Mouse (Mus musculus): ENCODE measurements at regions not wholly inside any gene's neighbourhood (a gene's known extent, or its start where the extent isn't known, plus 50 kb on each side); places are given as distances from the start of the nearest gene placed in this dataset.

GRCm38 (mm10) chr13:72792695-72793094 lies 164.1 kb downstream of the Irx2 start:
- no peak for DNase-seq (ENCODE audit: extremely low spot score in 1 of 2, low spot score in 2 of 2)
- intact Hi-C loops (cut with DNase I) = no loop called here

- intact Hi-C loops (cut with DNase I) = no loop called here
- no peak for DNase-seq (ENCODE audit: extremely low spot score in 1 of 2, low spot score in 2 of 2)
These were observed 171.4 kb downstream of the Irx2 start for GRCm38 (mm10) chr13:72800021-72800420.

- intact Hi-C loops (cut with DNase I) = no loop called here
- no peak for DNase-seq (ENCODE audit: extremely low spot score in 1 of 2, low spot score in 2 of 2)
These were observed 171.9 kb downstream of the Irx2 start for GRCm38 (mm10) chr13:72800546-72800945.

DNA sequence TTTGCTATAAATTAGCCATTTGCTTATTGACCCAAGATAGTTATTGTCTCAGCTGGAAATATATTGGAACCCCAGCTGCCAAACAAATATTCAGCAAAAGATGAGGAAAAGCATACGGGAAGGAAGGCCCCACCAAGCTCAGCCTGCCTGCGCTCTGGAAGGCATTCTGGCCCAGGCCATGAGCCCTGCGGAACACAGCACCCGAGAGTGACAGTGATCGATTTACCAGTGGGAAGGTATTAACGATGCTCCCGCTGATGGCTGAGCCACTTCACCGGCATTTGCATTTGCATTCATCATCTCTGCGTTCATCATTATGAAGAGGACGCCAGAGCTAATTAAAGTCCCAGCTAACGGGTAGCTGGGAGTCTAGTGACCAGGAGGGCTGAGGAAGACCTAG lies 174.8 kb downstream of the Irx2 start:
- intact Hi-C loops (cut with DNase I) = no loop called here
- DNase-seq (ENCODE audit: extremely low spot score in 1 of 2, low spot score in 2 of 2) = no peak

DNA sequence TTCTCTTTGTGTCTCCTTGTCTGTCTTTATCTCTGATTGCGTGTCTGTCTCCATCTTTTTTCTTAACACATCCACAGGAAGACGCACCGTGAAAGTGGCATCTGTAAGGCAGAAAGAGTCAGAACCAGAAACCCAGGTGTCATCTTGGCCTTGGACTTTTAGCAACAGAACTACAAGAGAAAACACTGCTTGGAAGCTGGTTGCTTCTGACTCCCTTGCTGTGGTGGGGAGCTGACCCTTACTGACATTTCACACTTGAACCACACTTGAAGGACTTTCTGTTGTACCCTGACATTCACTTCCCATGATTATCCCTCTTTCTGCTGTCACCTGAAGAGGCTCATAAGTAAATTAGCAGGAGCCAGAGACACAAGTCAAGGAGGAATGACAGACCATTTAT lies 180.6 kb downstream of the Irx2 start:
- intact Hi-C loops (cut with DNase I) = no loop called here
- DNase-seq (ENCODE audit: extremely low spot score in 1 of 2, low spot score in 2 of 2) = no peak

GRCm38 (mm10) chr13:72810626-72811025 lies 182.0 kb downstream of the Irx2 start:
- DNase-seq (ENCODE audit: extremely low spot score in 1 of 2, low spot score in 2 of 2) = no peak
- intact Hi-C loops (cut with DNase I) = no loop called here

DNA sequence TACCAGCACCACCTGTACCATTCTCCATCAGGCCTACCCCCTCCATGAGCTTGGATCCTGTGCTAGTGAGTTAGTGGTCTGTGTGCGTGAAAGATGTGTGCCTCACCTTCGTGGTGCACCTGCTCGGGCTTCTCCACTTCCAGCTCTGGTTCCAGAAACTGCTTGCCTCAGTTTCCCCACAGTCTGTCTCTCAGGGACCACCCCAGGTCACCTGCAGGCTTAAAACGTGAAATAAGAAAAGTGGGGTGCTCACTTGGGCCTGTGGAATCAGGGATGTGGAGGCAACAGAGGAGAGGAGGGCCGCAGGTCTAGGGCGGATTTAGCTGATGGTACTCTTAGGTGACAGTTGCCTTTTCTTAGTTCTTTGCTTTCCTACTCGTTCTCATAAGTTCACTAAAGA lies 186.0 kb downstream of the Irx2 start:
- intact Hi-C loops (cut with DNase I) = no loop called here
- no peak for DNase-seq (ENCODE audit: extremely low spot score in 1 of 2, low spot score in 2 of 2)

- intact Hi-C loops (cut with DNase I) = no loop called here
- no peak for DNase-seq (ENCODE audit: extremely low spot score in 1 of 2, low spot score in 2 of 2)
These were observed 186.8 kb downstream of the Irx2 start for GRCm38 (mm10) chr13:72815236-72815932.

GRCm38 (mm10) chr13:72815933-72816553 lies 187.4 kb downstream of the Irx2 start:
- intact Hi-C loops (cut with DNase I) = no loop called here
- no peak for DNase-seq (ENCODE audit: extremely low spot score in 1 of 2, low spot score in 2 of 2)

- DNase-seq (ENCODE audit: extremely low spot score in 1 of 2, low spot score in 2 of 2) = no peak
- intact Hi-C loops (cut with DNase I) = no loop called here
These were observed 188.2 kb downstream of the Irx2 start for GRCm38 (mm10) chr13:72816856-72817255.

GRCm38 (mm10) chr13:72817521-72817920 lies 188.9 kb downstream of the Irx2 start:
- intact Hi-C loops (cut with DNase I) = no loop called here
- DNase-seq (ENCODE audit: extremely low spot score in 1 of 2, low spot score in 2 of 2) = no peak

DNA sequence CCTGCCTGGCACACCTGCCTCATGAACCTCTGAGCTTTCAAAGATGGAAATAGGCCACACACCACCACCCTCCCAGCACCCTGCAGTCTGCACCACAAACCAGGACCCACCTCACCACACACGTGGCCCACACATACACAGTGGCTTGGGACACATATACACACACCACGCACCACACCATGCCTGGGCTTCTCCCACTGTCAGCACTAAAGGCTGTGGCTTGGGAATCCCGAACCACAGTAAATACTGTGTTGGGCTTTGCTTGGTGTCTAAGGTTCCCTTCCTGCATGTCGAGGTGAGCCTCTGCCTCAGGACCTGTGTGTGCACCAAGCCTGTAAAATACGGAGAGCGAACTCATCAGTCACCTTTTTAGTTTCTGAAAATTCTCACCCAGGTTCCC lies 189.3 kb downstream of the Irx2 start:
- intact Hi-C loops (cut with DNase I) = no loop called here

DNA sequence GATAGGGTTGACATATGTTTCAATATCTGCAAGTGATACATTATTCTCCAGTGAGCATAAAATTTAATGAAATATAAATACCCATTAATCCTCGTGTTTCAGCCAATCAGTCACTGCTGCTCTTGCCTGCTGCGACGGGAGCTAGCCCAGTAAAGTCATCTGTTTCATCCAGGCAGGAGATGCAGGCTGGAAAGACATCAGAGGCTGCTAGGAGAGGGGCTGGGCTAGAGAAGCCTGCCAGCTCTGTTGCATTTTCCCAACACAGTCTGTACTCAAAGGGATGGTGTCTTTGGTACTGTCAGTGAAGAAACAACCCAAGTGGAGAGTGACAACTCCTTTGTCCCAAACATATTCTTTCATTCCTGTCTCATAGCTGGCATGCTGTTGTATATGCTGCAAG lies 198.0 kb downstream of the Irx2 start:
- intact Hi-C loops (cut with DNase I) = no loop called here
- no peak for DNase-seq (ENCODE audit: extremely low spot score in 1 of 2, low spot score in 2 of 2)

More for the DNA sequence above, 189.3 kb downstream of the Irx2 start:
- DNase-seq (ENCODE audit: extremely low spot score in 1 of 2, low spot score in 2 of 2) = no peak

DNA sequence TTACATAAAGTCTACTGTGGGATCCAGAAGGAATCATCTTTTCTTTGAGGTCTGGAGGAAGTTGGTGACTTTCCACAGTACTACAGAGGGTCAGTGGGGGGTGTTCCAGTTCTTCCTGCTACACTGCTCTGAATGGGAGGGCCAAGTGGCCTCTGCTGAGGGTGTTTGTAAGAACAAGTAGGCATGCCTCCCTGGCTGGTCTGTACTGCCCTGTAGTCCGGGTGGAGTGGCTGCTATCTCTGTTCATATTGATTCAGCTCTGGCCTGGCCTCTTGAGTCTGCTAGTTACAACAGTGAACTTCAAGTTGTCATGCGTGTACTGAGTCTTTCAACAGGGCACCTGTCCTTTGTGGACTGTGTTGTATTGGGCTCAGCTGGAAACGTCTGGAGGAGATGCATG lies 200.7 kb downstream of the Irx2 start:
- DNase-seq (ENCODE audit: extremely low spot score in 1 of 2, low spot score in 2 of 2) = no peak
- intact Hi-C loops (cut with DNase I) = no loop called here

DNA sequence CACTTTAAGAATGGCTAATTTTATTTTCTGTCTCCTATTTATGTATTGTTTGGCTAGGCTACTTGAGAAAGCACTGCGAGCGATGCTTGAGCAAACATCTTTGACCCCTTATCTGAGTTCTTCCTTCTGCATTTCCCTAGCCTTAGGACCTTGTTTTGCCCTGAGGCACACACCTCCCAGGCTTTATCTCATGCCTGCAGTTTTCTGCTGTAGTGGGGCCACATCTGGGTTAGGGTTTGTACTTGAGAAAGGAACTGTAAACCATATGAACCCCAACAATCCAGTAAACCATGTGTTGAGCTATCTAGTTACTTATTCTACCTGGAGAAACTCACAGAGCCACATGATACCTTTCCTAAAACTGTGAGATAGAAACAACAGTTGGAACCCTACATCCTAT lies 204.7 kb downstream of the Irx2 start:
- intact Hi-C loops (cut with DNase I) = no loop called here
- DNase-seq (ENCODE audit: extremely low spot score in 1 of 2, low spot score in 2 of 2) = no peak

- DNase-seq (ENCODE audit: extremely low spot score in 1 of 2, low spot score in 2 of 2) = no peak
- intact Hi-C loops (cut with DNase I) = no loop called here
These were observed 208.4 kb downstream of the Irx2 start for GRCm38 (mm10) chr13:72837016-72837415.

- intact Hi-C loops (cut with DNase I) = no loop called here
These were observed 219.5 kb downstream of the Irx2 start for GRCm38 (mm10) chr13:72848097-72848496.

GRCm38 (mm10) chr13:72849841-72850240 lies 221.2 kb downstream of the Irx2 start:
- no peak for DNase-seq (ENCODE audit: extremely low spot score in 1 of 2, low spot score in 2 of 2)
- intact Hi-C loops (cut with DNase I) = no loop called here

More at GRCm38 (mm10) chr13:72848097-72848496, 219.5 kb downstream of the Irx2 start:
- DNase-seq (ENCODE audit: extremely low spot score in 1 of 2, low spot score in 2 of 2) = no peak

DNA sequence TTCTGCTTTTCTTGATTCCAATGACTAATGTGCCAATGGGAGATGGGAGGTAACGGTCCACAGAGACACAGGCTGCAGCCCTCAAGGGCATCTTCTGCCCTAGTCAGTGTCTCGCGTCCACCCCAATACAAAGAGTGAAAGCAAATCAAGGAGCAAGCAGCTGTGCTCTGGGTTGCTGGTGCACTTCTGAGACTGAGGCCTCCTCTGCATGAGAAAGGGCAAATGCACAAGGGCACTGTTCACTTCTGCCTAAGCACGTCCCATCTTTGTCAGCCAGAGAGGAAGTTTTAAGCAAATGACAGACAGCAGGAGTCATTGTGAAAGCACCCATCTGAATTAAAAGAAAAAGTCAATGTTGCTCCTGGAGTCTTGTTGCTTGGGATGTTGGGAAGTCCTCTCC lies 224.3 kb downstream of the Irx2 start:
- no peak for DNase-seq (ENCODE audit: extremely low spot score in 1 of 2, low spot score in 2 of 2)
- intact Hi-C loops (cut with DNase I) = no loop called here

GRCm38 (mm10) chr13:72875921-72876320 lies 247.3 kb downstream of the Irx2 start:
- intact Hi-C loops (cut with DNase I) = no loop called here
- DNase-seq (ENCODE audit: extremely low spot score in 1 of 2, low spot score in 2 of 2) = no peak

- intact Hi-C loops (cut with DNase I) = no loop called here
- DNase-seq (ENCODE audit: extremely low spot score in 1 of 2, low spot score in 2 of 2) = no peak
These were observed 266.4 kb downstream of the Irx2 start for GRCm38 (mm10) chr13:72894982-72895381.

All from left cerebral cortex, postnatal 10 days (tissue).